Mouse (Mus musculus) cerebellum, postnatal 36 days (tissue): ENCODE measurements at regions not wholly inside any gene's neighbourhood (a gene's known extent, or its start where the extent isn't known, plus 50 kb on each side); places are given as distances from the start of the nearest gene placed in this dataset.
"Not testable (repeated sequence)": the region's sequence is repeated elsewhere in the genome, so short reads cannot be mapped to it uniquely, and the experiment has no call there.

Experiments
- DNase-seq, 2 experiments: peaks; one replicate each; pipeline ENCODE4 v3.0.0; 2021 to 2022; ENCODE audit warnings: mixed read lengths in 2 of 2

GRCm38 (mm10) chr4:3049972-3050846 lies 116.9 kb upstream of the Vmn1r2 start:
- no peak for DNase-seq

- no peak for DNase-seq
These were observed 116.3 kb upstream of the Vmn1r2 start for GRCm38 (mm10) chr4:3050847-3051135.

GRCm38 (mm10) chr4:3051212-3051611 lies 115.9 kb upstream of the Vmn1r2 start:
- DNase-seq = peak in 1 of 2 experiments; percentile 0

- no peak for DNase-seq
These were observed 114.6 kb upstream of the Vmn1r2 start for GRCm38 (mm10) chr4:3052314-3053059.

- DNase-seq = peak in 1 of 2 experiments; percentile 0
These were observed 114.1 kb upstream of the Vmn1r2 start for GRCm38 (mm10) chr4:3053060-3053406.

- DNase-seq = no peak
These were observed 113.5 kb upstream of the Vmn1r2 start for GRCm38 (mm10) chr4:3053496-3054216.

- DNase-seq = no peak
These were observed 112.2 kb upstream of the Vmn1r2 start for GRCm38 (mm10) chr4:3054886-3055285.

GRCm38 (mm10) chr4:3055396-3055795 lies 111.7 kb upstream of the Vmn1r2 start:
- no peak for DNase-seq

- DNase-seq = peak in 1 of 2 experiments; percentile 0
These were observed 107.5 kb upstream of the Vmn1r2 start for GRCm38 (mm10) chr4:3059511-3060054.

- DNase-seq = no peak
These were observed 105.0 kb upstream of the Vmn1r2 start for GRCm38 (mm10) chr4:3062027-3062605.

GRCm38 (mm10) chr4:3063966-3064365 lies 103.2 kb upstream of the Vmn1r2 start:
- DNase-seq = peak in 1 of 2 experiments; percentile 0

- DNase-seq = no peak
These were observed 102.5 kb upstream of the Vmn1r2 start for GRCm38 (mm10) chr4:3064571-3064970.

- DNase-seq = not testable (repeated sequence)
These were observed 101.8 kb upstream of the Vmn1r2 start for GRCm38 (mm10) chr4:3065335-3065734.

- no peak for DNase-seq
These were observed 100.9 kb upstream of the Vmn1r2 start for GRCm38 (mm10) chr4:3066051-3066736.

- DNase-seq = no peak
These were observed 99.9 kb upstream of the Vmn1r2 start for GRCm38 (mm10) chr4:3067265-3067664.

GRCm38 (mm10) chr4:3067666-3068065 lies 99.5 kb upstream of the Vmn1r2 start:
- DNase-seq = peak in 1 of 2 experiments; percentile 3

GRCm38 (mm10) chr4:3068306-3069223 lies 98.6 kb upstream of the Vmn1r2 start:
- DNase-seq = peak in 1 of 2 experiments; percentile 0

GRCm38 (mm10) chr4:3069341-3069740 lies 97.8 kb upstream of the Vmn1r2 start:
- no peak for DNase-seq

GRCm38 (mm10) chr4:3071326-3071725 lies 95.8 kb upstream of the Vmn1r2 start:
- not testable (repeated sequence) for DNase-seq

- no peak for DNase-seq
These were observed 87.2 kb upstream of the Vmn1r2 start for GRCm38 (mm10) chr4:3079901-3080300.
